In the genomic region with DNA sequence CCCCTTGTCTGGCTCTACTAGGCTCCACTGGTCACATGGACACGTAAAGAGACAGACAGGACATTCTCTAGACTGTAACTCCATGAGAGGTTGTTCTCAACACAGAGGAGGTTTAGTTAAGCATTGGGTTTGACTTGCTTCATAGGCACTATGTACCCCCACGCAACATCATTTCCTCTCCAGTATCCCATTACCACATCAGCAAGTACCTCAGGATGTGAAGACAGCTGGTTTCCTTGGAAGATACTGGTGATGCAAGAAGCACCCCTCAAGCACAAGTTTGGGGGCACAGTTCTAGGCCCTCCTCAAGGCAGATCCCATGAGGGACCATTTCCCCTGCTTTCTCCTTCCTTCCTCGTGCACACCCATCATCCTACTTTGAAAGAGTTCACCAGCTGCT, we compare ENCODE assay signal across 14 mouse cellular contexts.
"Had no signal": no experiment of that assay in that cellular context is flagged by ENCODE, and none has a peak within 500 bp of the region (broad histone marks: within the 10 kb centered on the region; RNA-seq: fewer than 3 reads in every experiment).

No protein-coding gene starts in this region.

- ATAC-seq: hindbrain, postnatal 0 days; intestine, embryonic 16.5 days had no signal

- DNase-seq: gastrocnemius, postnatal 14 days; gastrocnemius, postnatal 36 days; heart, adult 18-20 months; heart, postnatal 10 days; heart, postnatal 4 days; kidney, adult 11 months; kidney, adult 2 months; kidney, adult 9 months; kidney, postnatal 14 days; kidney, postnatal 4 days; liver; liver, embryonic 13.5 days had no signal
